Mouse (Mus musculus): ENCODE data around the gene Bsg. TPM values are rescaled to one million over a fixed set of nuclear protein-coding genes. Genes with fewer than 3 reads are reported as not detected.

Bsg gene
- polyA plus RNA-seq (2014; fragmentation: Illumina TruSeq; extraction: RNeasy Lipid Tissue Mini Kit (QIAGEN cat#74804); ENCODE audit: low read depth, low replicate concordance): 2,003 TPM

GRCm38 (mm10) chr10:79704065-79704969 lies at the start of gene Bsg:
Gene Bsg, plus strand, starts transcription at chr10:79704491.

DNA sequence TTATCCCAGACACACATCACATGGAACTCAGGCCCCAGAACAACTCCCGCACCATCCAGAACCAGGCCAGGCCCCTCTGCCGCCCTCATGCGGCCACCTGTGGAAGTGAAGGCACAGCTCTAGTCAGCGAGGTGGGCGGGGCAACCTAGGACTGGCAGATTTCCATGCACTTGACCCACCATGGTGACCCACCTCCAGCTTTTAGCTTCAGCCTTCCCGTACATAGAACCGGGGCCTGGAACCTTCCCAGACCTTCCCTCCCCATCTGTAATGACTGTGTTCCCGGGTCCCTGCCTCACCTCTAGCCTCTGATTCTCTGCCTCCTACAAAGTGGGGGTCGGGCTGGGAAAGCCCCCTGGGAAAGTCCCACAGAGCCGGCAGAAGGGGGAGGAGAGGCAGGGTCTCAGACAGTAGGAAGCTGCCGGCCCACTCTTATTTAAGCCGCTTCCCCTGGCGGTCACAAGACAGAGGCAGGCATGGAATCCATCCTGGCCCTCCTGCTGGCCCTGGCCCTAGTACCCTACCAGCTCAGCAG lies 40.1 kb upstream of the Bsg start, which contains the start of gene Madcam1:
TSS of gene Madcam1 (plus strand) at position 429 of the 535 bp plus-strand sequence.

DNA sequence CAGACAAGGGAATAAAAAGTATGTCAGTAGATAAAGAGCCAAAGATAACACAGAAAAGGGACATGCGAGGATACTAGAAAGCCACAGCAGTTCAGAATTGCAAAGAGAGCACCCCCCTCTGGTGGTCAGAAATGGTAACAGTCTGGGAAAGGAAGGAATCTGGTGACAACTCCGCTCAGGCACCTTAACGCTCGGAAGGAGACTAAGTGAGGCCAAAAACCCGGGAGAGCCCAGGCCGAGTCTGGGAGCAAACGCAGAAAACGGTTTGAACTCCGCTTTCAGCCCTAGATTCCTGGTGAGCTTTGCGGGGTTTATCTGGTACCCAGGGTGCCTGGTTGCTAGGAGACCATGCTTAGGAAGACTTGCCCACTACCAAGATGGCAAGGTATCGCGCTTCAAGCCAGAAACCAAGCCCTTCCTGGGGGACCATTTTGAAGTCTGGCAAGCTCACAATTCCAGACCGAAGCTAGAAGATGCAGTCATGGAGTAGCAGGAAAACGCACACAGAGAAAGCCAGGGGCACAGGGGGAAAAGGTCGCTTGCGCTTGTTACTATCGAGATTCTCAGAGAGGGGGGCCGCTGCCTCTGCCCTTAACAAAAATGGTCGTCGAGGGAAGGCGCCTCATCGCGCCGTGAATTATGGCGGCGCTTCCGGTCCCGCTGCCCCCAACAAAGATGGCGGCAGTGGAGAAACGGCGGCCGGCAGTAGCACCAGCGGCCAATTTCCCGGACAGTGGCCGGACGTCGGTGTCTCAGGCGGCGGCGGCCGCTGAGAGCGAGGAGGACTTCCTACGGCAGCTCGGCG lies 35.3 kb upstream of the Bsg start, which contains the start of gene Tpgs1:
TSS of gene Tpgs1 (plus strand) at position 599 of the 805 bp plus-strand sequence.

GRCm38 (mm10) chr10:79681591-79682245 lies 22.6 kb upstream of the Bsg start, which contains the start of gene Cdc34:
Gene Cdc34, plus strand, starts transcription at chr10:79682195.

DNA sequence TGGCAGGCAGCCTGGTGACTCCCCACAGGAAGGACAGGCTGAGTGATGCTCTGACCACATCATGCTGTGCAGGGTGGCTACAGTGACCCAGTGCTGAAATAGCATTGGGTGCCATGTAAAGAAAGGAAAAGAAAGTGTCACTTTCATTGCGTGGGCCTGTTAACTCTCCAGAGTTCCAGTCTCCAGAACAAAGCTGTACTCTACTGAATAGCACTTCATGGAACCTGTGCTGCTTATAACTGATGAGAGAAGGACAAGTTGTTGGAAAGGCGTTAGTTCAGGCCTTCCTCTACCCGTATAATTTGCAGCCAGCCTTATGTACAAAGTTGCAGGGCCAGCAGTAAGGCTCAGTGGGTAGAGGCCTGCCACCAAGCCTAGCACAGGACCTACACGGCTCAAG lies 15.6 kb upstream of the Bsg start, which contains the start of gene Gzmm:
TSS of gene Gzmm (plus strand) at position 301 of the 400 bp plus-strand sequence.

DNA sequence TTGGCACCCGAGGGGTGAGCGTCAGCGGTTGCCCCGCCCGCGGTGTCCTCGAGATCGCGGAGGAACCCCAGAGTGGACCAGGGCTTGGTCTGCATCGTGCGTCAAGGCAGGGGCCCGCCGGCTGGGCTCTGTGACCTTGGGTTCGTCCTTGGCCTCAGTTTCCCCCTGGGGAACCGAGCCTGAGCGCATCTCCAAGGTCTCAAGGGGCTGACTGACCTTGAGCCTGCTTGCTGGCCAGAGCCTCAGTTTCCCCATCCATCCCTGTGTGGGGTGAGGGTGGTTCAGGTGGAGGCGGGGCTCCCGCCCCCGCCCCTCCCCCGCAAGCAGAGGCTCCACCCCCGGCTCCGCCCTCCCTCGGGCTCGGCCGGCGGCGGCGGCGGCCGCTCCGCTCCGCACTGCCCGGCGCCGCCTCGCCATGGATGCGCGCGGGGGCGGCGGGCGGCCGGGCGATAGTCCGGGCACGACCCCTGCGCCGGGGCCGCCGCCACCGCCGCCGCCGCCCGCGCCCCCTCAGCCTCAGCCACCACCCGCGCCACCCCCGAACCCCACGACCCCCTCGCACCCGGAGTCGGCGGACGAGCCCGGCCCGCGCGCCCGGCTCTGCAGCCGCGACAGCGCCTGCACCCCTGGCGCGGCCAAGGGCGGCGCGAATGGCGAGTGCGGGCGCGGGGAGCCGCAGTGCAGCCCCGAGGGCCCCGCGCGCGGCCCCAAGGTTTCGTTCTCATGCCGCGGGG lies 12.1 kb downstream of the Bsg start, which contains the start of gene Hcn2:
TSS of gene Hcn2 (plus strand) at position 381 of the 734 bp plus-strand sequence.

DNA sequence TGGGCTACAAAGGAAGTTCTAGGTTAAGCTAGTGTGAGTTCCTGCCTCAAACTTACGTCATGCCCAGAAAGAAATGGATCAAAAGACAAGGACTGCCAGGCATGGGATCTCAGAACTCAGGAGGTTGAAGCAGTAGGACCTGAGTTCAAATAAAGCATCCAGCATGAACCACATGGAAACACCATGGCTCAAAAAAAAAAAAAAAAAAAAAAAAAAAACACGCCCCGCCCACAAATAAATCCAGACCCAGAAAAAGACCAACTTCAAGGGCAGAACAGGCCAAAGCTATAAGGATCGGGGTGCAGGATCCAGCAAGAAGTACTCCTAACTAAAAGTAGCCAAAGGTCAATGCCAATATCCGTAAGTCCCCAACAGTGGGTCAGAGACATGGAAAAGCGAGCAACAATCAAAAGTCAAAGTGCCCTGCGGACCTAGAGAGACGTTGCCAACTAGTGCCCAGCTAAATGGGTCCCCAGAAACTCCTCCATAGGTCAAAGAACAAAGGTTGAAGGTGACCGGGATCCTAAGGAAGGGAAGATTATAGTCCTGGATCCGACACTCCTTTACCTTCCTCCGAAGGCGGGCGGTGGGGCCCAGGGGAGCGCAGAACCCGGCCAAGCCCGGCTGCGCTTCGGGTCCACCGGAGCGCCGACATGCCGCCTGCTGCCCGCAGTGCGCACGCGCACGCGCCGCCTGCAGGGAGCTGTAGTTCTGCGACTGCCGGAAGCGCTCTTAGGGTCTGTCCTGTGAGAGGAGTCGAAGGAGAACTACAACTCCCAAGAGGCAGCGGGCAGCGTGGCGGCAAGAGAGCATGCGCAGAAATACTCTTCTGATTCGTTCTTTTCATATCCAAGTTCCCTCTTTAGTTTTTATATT lies 41.8 kb downstream of the Bsg start, which contains the start of gene Polrmt:
TSS of gene Polrmt (minus strand) at position 684 of the 876 bp plus-strand sequence.

GRCm38 (mm10) chr10:79754856-79755516 lies 50.7 kb downstream of the Bsg start, which contains the start of gene Fgf22:
Gene Fgf22, plus strand, starts transcription at chr10:79755076.

Other genes with a start within 250 kb of the Bsg start
- not detected for gene Vmn2r83, start 235.8 kb upstream of the Bsg start, polyA plus RNA-seq (2014; fragmentation: Illumina TruSeq; extraction: RNeasy Lipid Tissue Mini Kit (QIAGEN cat#74804); ENCODE audit: low read depth, low replicate concordance)
- 3.2 TPM for gene Plpp2, start 170.7 kb upstream of the Bsg start, polyA plus RNA-seq (2014; fragmentation: Illumina TruSeq; extraction: RNeasy Lipid Tissue Mini Kit (QIAGEN cat#74804); ENCODE audit: low read depth, low replicate concordance)
- 14.6 TPM for gene Mier2, start 149.3 kb upstream of the Bsg start, polyA plus RNA-seq (2014; fragmentation: Illumina TruSeq; extraction: RNeasy Lipid Tissue Mini Kit (QIAGEN cat#74804); ENCODE audit: low read depth, low replicate concordance)
- gene Theg, start 117.2 kb upstream of the Bsg start, polyA plus RNA-seq (2014; fragmentation: Illumina TruSeq; extraction: RNeasy Lipid Tissue Mini Kit (QIAGEN cat#74804); ENCODE audit: low read depth, low replicate concordance): not detected
- not detected for gene C2cd4c, start 90.5 kb upstream of the Bsg start, polyA plus RNA-seq (2014; fragmentation: Illumina TruSeq; extraction: RNeasy Lipid Tissue Mini Kit (QIAGEN cat#74804); ENCODE audit: low read depth, low replicate concordance)
- 2.7 TPM for gene Shc2, start 66.6 kb upstream of the Bsg start, polyA plus RNA-seq (2014; fragmentation: Illumina TruSeq; extraction: RNeasy Lipid Tissue Mini Kit (QIAGEN cat#74804); ENCODE audit: low read depth, low replicate concordance)
- not detected for gene Odf3l2, start 58.8 kb upstream of the Bsg start, polyA plus RNA-seq (2014; fragmentation: Illumina TruSeq; extraction: RNeasy Lipid Tissue Mini Kit (QIAGEN cat#74804); ENCODE audit: low read depth, low replicate concordance)
- gene Madcam1, start 39.9 kb upstream of the Bsg start, polyA plus RNA-seq (2014; fragmentation: Illumina TruSeq; extraction: RNeasy Lipid Tissue Mini Kit (QIAGEN cat#74804); ENCODE audit: low read depth, low replicate concordance): not detected
- gene Tpgs1, start 35.1 kb upstream of the Bsg start, polyA plus RNA-seq (2014; fragmentation: Illumina TruSeq; extraction: RNeasy Lipid Tissue Mini Kit (QIAGEN cat#74804); ENCODE audit: low read depth, low replicate concordance): 15.6 TPM
- 255 TPM for gene Cdc34, start 22.3 kb upstream of the Bsg start, polyA plus RNA-seq (2014; fragmentation: Illumina TruSeq; extraction: RNeasy Lipid Tissue Mini Kit (QIAGEN cat#74804); ENCODE audit: low read depth, low replicate concordance)
- gene Gzmm, start 15.5 kb upstream of the Bsg start, polyA plus RNA-seq (2014; fragmentation: Illumina TruSeq; extraction: RNeasy Lipid Tissue Mini Kit (QIAGEN cat#74804); ENCODE audit: low read depth, low replicate concordance): 9.9 TPM
- gene Hcn2, start 12.1 kb downstream of the Bsg start, polyA plus RNA-seq (2014; fragmentation: Illumina TruSeq; extraction: RNeasy Lipid Tissue Mini Kit (QIAGEN cat#74804); ENCODE audit: low read depth, low replicate concordance): 13.4 TPM
- gene Polrmt, start 42.1 kb downstream of the Bsg start, polyA plus RNA-seq (2014; fragmentation: Illumina TruSeq; extraction: RNeasy Lipid Tissue Mini Kit (QIAGEN cat#74804); ENCODE audit: low read depth, low replicate concordance): 44.1 TPM
- gene Fgf22, start 50.6 kb downstream of the Bsg start, polyA plus RNA-seq (2014; fragmentation: Illumina TruSeq; extraction: RNeasy Lipid Tissue Mini Kit (QIAGEN cat#74804); ENCODE audit: low read depth, low replicate concordance): not detected
- 22.6 TPM for gene Rnf126, start 62.5 kb downstream of the Bsg start, polyA plus RNA-seq (2014; fragmentation: Illumina TruSeq; extraction: RNeasy Lipid Tissue Mini Kit (QIAGEN cat#74804); ENCODE audit: low read depth, low replicate concordance)
- gene Fstl3, start 72.8 kb downstream of the Bsg start, polyA plus RNA-seq (2014; fragmentation: Illumina TruSeq; extraction: RNeasy Lipid Tissue Mini Kit (QIAGEN cat#74804); ENCODE audit: low read depth, low replicate concordance): 8.3 TPM
- gene Prss57, start 86.5 kb downstream of the Bsg start, polyA plus RNA-seq (2014; fragmentation: Illumina TruSeq; extraction: RNeasy Lipid Tissue Mini Kit (QIAGEN cat#74804); ENCODE audit: low read depth, low replicate concordance): not detected
- gene Palm, start 89.1 kb downstream of the Bsg start, polyA plus RNA-seq (2014; fragmentation: Illumina TruSeq; extraction: RNeasy Lipid Tissue Mini Kit (QIAGEN cat#74804); ENCODE audit: low read depth, low replicate concordance): 53.4 TPM
- 0.99 TPM for gene Misp, start 116.5 kb downstream of the Bsg start, polyA plus RNA-seq (2014; fragmentation: Illumina TruSeq; extraction: RNeasy Lipid Tissue Mini Kit (QIAGEN cat#74804); ENCODE audit: low read depth, low replicate concordance)
- gene Ptbp1, start 149.9 kb downstream of the Bsg start, polyA plus RNA-seq (2014; fragmentation: Illumina TruSeq; extraction: RNeasy Lipid Tissue Mini Kit (QIAGEN cat#74804); ENCODE audit: low read depth, low replicate concordance): 38.6 TPM
- not detected for gene Prtn3, start 170.0 kb downstream of the Bsg start, polyA plus RNA-seq (2014; fragmentation: Illumina TruSeq; extraction: RNeasy Lipid Tissue Mini Kit (QIAGEN cat#74804); ENCODE audit: low read depth, low replicate concordance)
- 0.34 TPM for gene Plppr3, start 170.1 kb downstream of the Bsg start, polyA plus RNA-seq (2014; fragmentation: Illumina TruSeq; extraction: RNeasy Lipid Tissue Mini Kit (QIAGEN cat#74804); ENCODE audit: low read depth, low replicate concordance)
- not detected for gene Elane, start 181.8 kb downstream of the Bsg start, polyA plus RNA-seq (2014; fragmentation: Illumina TruSeq; extraction: RNeasy Lipid Tissue Mini Kit (QIAGEN cat#74804); ENCODE audit: low read depth, low replicate concordance)
- gene Cfd, start 186.4 kb downstream of the Bsg start, polyA plus RNA-seq (2014; fragmentation: Illumina TruSeq; extraction: RNeasy Lipid Tissue Mini Kit (QIAGEN cat#74804); ENCODE audit: low read depth, low replicate concordance): 72.1 TPM
- gene Med16, start 204.4 kb downstream of the Bsg start, polyA plus RNA-seq (2014; fragmentation: Illumina TruSeq; extraction: RNeasy Lipid Tissue Mini Kit (QIAGEN cat#74804); ENCODE audit: low read depth, low replicate concordance): 25.5 TPM
- not detected for gene Gm26602, start 206.4 kb downstream of the Bsg start, polyA plus RNA-seq (2014; fragmentation: Illumina TruSeq; extraction: RNeasy Lipid Tissue Mini Kit (QIAGEN cat#74804); ENCODE audit: low read depth, low replicate concordance)
- gene Kiss1r, start 212.5 kb downstream of the Bsg start, polyA plus RNA-seq (2014; fragmentation: Illumina TruSeq; extraction: RNeasy Lipid Tissue Mini Kit (QIAGEN cat#74804); ENCODE audit: low read depth, low replicate concordance): 0.55 TPM
- 70.4 TPM for gene R3hdm4, start 216.7 kb downstream of the Bsg start, polyA plus RNA-seq (2014; fragmentation: Illumina TruSeq; extraction: RNeasy Lipid Tissue Mini Kit (QIAGEN cat#74804); ENCODE audit: low read depth, low replicate concordance)
- 1.1 TPM for gene Arid3a, start 222.6 kb downstream of the Bsg start, polyA plus RNA-seq (2014; fragmentation: Illumina TruSeq; extraction: RNeasy Lipid Tissue Mini Kit (QIAGEN cat#74804); ENCODE audit: low read depth, low replicate concordance)